Mouse (Mus musculus): ENCODE results near the gene Ube4b.
A peak's percentile ranks its signal among the peaks of the same experiment; 100 is the strongest.

Ube4b gene

DNA sequence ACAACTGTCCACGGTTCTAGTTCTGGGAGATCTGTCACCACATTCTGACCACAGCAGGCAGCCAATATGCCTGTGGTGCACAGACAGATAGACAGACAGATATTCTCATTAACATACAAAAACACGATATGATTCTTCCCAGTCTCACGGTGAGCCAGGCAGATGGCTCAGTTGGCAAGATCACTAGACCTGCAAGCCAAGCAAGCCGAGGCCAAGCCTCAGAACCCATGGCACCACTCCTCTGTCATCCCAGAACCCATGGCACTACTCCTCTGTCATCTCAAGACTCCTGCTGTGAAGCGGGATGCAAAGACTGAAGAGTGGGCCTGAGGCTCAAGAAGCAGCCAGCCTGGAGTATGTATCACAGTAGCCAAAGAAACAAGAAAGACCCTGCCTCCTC is 3.0 kb upstream of the Ube4b start:
- DNase-seq = no peak

DNA sequence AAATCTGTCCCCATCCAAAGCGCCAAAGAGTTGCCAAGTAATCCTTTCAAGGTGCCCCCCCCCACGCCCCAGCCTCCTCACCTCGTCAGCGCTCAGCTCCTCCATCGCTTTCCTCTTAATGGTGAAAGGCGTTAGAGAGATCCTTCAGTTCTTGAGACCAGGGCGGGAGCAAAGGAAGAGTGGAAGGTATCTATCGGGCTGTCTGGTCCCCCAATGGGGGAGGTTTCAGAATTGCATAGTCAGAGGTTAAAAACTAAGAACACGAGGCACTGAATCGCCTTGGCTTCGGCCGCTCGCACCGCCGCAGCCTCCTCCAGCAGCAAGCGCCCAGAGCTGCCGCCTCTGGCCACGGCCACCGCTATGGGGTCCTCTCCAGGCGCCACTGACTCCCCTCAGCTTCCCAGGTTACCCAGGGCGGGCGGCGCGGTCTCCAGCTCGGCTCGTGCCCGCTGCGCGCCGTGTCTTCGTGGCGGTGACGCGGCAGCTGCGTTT is 702 bp downstream of the Ube4b start:
- peak in 1 of 2 experiments; percentile 34 for DNase-seq

DNA sequence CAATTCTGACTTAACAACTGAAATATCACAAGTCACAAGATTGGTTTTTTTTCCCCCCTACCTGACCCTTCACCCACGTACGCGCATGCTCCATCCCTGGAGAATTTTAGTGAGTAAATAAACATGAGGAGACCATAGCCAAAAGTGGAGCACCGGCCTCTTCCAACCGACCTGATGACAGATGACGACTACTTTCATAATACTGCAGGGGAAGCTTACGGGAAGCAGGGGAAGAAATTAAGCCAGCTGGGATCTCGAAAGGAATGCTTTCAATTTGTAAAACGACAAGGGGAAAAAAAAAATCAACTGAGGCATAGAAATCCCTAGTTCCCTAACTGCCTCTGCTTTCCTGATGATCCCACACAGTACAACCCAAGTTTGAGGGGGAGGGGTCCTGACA is 1.8 kb downstream of the Ube4b start:
- no peak for DNase-seq

DNA sequence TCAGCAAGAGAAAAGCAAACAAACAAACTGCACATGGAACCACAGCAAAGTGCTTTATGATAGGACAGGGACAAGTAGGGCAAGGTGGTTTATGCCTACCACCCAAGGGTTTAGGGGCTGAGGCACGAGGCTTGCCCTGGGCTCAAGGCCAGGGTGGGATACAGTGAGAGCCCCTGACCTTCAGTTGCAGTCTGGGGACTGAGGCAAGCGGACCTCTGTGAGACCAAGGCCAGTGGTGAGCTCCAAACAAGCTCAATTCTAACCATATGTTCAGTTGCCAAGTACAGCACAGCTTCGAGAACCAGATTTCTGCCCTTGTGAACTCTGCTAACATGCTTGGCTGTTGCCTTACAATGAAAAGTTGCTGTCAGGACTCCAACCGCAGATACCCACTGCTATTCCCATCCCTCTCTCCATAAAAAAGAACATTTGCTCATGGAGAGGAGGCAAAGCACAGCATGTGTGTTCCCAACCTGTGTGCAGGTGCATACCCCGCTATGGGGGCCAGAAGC is 8.6 kb downstream of the Ube4b start:
- no peak for DNase-seq

DNA sequence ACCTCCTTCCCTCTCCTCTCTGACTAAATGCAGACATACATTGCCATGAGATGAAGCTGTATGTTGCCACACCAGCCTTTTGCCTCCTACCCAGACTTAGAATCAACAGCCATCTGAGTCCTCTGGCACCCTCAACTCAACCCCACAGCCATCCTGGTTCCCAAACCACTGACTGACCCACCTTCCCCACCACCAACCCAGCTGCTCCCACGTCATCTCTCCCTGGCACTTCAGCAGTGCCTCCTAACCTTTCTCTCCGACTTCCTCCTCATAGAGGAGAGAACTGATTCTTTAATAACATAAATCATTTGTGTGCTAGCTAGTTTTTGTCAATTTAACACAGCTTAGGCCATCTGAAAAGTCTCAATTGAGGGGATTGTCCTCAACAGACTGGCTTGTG is 9.6 kb downstream of the Ube4b start:
- DNase-seq = no peak

DNA sequence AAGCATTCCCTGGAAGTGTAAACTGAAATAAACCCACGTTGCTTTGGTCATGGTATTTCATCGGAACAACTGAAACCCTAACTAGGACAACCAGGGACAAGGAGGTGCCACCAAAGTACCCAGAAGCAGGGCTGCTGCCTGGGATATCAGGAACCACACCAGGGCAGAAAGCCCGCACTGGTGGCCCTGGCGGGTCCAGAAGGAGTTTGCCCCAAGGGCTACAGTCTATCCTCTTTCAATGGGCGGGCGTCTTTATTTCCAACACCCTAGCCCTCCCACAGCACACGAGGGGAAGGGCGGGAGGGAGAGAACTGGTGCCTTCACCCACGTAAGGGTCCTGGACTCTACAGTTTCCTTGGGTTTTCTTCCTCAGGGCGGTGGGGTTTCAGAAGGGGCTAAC is 10.1 kb downstream of the Ube4b start:
- no peak for DNase-seq

DNA sequence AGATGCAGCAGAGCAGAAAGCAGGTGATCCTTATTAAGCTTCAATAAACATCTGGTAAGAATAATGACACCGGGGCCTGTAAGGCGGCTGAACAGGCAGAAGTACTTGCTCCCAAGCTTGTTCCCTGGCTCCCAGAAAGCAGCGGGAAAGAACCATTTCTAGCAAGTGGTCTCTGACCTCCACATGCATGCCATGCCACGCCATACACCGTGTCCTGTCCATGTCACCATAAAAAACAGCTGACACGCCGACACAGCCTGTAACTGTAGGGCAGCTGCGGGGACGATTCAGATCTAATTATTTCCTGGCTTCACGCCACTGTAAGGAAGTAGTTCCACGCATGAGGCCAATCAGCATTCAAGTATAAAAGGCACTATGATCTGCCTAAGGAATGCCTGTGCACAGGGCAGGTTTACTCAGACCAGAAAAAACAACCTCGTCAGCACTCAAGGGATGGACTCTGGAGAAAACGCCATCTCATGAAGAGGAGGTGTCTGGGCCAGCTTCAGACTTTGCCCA is 10.8 kb downstream of the Ube4b start:
- no peak for DNase-seq

DNA sequence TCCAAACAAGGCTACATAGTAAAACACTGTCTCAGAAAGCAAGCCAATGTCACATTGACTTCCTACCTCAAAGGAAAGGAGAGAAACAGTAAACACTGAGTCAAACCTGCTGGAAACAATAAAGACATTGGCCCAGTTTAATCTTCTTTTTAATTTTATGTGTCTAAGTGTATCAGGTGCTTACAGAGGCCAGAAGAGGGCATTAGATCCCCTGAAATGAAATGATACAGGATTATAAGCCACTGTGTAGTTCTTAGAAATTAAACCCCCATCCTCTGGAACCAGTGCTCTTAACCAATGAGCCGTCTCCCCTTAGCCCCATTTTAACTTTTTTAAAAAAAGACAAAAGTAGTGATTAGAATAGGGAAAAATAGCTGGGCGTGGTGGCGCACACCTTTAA is 12.3 kb downstream of the Ube4b start:
- no peak for DNase-seq

DNA sequence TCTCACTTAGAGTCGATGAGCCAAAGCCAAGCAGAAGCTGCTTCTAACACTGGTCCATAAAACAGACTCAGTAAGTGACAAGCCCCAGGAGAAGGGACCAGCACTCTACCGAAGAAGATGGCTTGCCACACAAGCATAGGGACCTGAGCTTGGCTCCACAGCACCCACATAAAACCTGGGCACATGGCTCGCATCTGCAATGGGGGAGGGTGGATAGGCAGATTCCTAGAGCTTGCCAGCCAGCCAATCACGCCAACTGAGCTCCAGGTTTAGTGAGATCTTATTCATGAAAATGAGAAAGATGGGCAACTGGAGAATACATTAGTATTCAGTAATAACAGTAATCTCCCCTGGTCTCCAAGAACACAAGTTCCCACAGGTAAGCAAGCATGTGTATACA is 16.8 kb downstream of the Ube4b start:
- no peak for DNase-seq

DNA sequence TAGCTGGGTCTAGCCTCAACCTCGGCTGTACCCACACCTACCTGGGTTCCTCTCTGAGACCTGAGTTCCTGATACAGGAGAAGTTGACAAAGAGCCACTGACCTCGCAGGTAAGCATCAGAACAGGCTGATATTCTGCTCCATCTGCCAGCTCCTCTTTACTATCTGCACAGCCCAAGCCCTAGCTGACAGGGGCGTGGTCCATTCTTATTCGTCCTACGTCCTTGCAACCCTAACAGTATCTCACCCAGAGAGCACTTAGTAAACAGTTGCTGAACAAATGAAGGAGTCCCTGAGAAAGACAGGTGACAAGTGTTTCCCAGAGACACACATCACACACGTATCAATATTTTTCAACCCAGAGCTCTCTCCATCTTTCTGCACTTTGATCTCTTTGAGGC is 18.2 kb downstream of the Ube4b start:
- DNase-seq = no peak

DNA sequence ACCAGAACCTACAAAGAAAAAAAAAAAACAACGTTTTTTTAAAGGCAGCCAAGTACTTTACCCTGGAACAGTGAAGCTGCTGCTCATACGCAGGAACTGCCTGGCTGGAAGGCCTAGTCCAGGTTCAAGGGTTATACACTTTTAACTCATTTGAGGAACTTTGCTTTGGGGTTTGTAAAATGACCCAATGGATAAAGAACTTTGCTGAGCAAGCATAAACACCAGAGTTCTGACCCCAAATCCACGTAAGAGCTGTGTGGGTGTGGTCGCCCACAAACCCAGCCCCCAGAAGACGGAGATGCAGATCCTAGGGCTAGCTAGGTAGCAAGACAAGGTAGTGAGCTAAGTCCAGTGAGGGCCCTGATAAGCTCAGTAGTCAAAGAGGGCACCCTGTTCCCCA is 19.1 kb downstream of the Ube4b start:
- no peak for DNase-seq

DNA sequence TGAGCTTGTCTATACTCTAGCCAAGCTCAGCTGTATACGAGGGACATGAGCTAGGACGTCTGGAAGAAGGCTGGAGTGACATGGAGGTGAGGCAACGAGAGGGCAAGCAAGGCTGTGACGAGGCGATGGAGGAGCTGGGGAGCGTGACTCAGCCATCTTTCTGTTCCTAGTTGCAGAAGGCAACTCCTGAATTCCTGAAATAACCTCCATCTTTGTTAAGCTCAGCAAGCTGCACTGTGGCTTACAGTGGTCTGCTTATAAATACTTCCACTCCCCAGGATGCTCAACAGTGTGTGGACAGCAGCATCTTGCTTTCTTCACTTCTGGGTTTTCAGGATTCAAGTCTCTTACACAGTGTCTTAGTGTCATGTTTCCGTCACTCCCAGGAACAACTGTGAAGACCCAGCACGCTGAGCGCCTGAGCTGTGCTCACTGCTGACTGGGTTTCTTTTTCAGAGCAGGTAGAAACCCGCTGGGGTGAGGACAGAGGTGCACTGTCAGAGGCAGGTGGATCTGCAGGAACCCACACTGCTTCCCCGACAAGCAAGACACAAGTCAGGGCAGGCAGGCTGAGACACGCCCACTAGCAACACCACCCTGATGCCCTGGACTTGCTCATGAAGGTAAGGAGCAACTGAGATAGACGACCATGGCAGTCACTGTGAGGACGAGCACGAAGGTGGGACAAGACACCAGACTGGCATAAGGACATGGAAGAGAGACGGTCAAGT is 20.7 kb downstream of the Ube4b start:
- no peak for DNase-seq

DNA sequence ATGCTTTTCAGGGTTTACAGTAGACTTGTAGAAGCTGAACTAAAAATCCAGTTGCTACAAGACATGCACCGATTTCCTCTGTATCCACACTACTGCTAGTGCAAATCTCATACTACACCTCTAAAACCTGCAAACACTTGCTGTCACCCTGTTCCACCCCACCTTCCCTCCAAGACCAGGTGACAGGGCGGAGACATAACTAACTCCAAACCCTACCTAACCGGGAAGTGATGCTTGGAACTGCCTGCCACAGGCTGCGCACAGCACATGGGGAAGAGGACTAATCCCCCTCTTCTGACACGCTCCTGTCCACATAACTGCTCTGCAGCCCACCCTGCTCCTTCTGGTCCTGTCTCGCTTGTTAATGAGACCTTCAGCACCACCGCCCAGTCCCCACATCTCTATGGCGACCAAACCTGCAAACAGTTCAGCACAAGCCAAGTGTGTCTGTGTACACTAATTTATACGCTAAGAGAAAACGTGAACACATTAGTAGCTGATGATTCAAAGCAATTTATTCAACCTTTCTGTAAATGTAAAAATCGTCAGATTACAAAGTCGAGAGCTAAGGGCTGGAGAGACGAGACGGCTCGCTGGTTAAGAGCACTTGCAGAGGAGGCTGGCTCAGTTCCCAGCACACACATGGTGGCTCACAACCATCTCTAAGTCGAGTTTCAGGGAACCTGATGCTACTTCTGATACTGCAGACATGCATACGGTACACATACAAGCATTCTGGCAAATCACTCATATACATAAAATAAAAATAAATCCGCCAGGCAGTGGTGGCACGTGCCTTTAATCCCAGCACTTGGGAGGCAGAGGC is 21.7 kb downstream of the Ube4b start:
- no peak for DNase-seq

DNA sequence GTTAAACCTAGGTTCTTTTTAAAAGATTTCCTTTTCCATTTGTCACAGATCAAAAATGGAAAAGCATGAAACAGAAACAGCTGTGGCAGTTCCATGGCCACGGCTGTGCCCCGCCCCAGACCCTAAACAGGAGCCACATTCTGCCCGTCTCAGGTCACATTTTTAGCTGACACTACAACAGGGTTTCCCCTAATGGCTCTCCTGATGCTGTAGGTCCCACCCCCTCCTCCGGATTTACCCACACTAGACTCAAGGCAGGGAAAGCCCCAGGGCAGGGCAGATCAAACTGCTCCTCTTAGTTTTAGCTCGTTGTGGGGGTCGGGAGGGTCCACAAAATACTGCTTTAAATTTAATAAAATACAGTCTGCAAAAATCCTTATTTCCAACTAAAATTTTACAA is 23.5 kb downstream of the Ube4b start:
- DNase-seq = no peak

DNA sequence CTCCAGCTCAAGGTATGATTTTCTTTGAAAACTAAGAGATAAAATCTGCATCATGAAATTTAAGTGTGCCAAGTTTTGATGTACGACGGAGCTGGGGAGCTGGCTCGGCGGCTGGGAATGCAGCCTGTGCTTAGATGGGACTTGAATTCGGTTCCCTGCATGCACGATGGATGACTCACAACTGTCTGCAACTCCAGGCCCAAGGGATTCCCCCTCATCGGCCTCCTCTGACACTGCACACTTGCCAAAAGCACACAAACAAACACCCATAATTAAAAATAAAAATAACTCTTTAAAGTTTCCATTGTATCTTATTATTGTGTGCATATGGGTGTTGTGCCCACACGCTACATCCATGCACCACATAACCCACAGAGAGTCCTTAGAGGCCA is 25.0 kb downstream of the Ube4b start:
- DNase-seq = no peak

DNA sequence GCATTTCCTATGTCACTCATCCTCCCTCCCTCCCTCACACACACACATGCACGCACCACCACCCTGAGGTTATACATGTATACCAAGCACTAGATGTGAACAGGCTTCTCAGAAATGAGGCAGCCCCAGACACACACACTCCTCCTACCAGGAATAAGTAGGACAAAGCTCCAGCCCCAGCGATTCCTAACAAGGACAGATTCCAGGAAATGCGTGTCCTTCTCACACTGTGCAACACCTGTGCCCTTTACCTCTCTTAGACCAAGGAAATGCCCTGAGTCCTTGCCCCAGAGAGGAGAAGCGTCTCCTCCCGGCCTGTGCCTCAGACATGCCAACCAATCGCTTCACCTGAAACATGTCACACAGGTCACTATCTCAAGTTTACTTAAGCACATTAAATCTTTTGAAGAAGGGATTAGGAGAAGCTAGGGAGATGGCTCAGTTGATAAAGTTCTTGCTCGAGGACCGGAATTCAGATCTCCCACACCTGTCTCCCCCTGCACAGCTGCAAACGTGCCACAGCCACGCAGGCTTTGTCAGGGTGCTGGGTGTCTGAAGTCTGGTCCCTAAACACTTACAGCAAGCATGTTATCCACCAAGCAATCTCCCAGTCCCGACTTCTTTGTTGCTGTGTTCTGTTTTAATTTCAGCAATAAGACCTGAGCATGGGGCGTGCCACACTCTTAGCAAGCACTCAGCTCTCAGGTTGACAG is 25.5 kb downstream of the Ube4b start:
- no peak for DNase-seq

DNA sequence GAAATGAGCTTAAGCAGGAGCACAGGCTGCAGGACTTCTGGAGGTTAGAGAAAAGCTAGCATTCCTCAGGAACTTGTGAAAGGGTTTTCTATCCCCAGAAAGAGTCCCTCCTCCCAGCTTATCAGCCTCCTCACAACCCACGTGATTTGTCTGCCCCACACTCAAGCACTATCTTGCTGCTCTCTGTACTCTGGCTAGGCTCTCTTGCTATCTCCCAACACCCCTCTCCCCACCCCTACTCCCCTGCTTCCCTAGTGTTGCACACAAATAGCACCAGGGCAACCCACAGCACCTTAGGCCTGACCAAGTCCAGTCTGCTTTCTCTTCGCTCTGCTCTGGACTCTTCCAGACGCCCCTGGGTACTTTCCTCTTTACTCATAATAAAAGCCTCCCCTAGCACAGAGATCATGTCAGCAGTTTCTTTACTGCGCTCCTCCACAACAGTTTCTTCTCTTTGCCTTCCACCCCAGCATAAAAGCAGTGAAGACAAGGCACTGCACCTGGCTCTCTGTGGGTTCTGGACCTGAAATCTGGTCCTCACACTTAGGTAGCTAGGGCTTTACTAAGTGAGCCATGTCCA is 27.1 kb downstream of the Ube4b start:
- no peak for DNase-seq

DNA sequence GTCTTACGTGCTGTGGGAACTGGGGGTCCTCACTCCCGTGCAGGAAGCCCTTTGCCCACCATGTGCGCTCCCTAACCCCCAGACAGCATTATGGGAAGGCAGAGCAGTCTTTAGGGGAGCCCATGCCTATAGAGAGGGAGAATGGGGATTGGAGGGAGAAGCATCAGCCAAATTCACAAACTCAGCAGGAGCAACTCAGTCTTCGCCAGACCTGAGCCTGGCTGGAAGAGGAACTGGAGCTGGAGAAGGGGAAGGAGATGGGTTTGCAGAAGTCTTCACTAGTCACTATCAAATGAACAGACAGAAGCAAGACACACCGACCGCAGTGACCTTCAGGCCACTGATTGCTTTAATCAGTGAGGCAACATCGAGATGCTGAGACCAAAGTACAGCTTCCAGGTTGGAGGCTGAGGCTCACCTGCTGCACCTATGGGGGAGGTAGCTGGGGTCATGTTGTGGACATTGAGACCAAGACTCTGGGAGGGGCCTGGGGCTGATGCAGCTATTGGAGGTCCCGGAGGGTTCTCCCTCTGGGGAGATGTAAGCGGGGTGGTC is 28.3 kb downstream of the Ube4b start:
- DNase-seq = no peak

DNA sequence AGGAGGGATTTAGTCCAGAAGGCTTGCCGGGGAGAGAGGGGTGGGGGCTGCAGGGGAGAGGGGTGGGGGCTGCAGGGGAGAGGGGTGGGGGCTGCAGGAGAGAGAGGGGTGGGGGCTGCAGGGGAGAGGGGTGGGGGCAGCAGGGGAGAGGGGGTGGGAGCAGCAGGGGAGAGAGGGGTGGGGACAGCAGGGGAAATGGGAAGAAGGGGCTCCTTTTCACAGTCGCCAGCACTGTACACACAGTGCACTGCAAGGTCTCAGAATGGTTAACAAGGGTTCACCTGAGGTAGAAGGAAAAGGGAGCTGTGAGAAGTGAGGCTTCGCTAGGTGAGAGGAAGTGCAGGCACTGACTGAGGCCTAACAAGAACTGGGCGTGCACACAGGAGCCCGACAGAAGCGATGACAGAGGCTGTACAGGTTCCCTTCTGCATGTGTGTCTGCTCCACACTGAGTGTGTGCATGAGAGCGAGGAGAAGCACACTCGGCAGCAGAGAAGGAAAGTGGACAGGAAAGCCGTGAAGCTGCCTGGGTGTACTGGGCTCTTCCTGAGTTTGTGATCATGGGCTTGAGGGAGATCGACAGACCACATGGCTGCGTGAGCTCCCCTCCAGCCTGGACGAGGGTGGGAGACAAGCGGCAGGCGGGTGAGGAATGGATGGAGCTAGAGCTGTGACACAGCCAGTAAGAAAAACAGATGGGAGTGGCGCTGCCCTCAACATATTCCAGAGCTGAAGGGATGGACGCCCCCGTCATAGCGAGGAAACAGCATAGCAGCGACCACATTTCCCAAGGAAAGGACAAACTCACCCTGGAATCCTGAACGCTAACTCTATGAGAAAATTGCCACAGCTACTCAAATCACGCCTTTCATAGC is 29.9 kb downstream of the Ube4b start:
- DNase-seq = no peak

DNA sequence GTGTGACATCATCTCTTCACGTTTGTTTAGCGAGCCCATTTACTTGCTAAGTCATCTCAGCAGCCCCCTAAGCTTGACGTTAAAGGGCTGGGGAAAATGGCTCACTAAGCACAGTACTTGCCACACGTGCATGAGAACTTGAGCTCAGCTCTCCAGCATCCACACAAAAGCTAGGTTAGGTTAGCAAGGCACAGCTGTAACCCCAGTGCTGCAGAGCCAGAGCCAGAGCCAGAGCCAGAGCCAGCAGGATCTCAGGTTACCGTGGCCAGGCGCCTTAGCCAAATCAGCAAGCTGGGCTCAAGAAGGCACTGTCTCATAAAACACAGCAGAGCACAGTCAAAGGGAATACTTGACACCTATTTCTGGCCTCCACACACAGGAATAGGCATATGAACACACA is 31.0 kb downstream of the Ube4b start:
- DNase-seq = no peak

DNA sequence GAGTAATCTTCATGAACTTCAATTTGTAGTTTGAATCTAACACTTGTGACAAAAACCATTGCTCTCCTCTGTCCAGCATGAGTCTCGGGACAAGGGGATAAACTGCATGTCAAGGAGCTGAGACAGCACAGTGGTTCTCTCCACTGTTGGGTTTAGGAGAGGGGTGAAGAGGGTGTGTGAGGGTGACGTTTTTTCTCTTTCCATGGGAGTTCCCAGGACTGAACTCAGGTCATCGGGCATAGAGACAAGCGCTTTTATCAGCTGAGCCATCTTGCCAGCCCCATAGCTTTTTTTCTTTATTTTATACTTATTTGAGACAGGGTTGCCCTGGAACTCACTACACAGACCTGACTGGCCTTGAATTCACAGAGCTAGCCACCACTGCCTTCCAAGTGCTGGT is 32.3 kb downstream of the Ube4b start:
- no peak for DNase-seq

Measured in B cell, adult 2 months (primary cell).